Mouse (Mus musculus): ENCODE data around the gene Rnf220.

The Rnf220 gene

DNA sequence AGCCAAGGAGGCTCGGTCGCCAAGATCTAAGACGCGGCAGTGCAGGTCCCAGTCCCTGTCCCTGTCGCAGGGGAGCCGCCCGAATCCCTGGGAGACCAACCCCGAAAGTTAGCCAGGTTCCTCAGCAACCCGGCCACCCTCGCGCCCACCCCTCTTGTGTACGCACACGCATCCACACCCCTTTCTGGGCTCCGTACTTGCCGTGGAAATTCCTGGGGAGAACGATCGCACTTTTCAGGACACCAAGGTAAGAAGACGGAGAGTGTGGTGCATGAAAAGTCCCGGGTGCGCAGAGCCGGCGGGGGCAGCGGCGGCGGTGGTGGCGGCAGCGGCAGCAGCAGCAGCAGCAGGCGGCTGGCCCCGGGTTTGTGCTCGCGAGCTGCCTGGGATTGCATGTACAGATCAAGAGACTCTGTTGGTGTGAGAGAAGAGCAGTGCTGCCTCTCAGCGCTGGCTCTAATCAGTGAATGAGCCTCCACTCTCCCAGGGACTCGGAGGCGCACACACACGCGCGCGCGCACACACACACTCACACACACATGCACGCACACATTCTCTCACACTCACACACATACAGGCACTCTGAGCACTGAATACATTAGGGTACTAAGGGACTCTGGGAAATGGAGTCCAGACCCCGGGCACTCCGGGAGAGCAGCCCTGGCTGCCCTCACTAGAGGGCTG is at the start of gene Rnf220:
Gene Rnf220, minus strand, starts transcription at position 571 of the 684 bp plus-strand sequence.
- no peak for DNase-seq (ENCODE audit: low read depth, low spot score)

DNA sequence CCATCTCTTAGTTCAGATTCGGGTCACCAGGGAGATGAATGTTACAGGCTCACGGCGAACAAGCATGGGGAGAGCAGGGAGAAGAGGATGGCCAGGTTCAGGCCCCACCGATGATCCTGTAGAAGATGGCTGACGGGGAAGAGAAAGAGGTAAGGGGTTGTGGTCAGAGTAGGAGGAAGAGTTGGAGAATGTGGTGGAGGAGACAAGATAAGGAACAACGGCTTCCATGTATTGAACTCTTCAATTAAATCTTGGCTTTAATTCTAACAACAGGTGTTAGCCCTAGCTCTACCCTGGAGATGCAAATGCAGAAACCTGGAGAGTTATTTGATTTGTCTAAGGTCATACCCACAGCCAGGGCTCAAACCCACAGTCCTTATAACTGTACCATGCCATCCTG is 49.8 kb upstream of the Rnf220 start:
- DNase-seq (ENCODE audit: low read depth, low spot score): no peak

DNA sequence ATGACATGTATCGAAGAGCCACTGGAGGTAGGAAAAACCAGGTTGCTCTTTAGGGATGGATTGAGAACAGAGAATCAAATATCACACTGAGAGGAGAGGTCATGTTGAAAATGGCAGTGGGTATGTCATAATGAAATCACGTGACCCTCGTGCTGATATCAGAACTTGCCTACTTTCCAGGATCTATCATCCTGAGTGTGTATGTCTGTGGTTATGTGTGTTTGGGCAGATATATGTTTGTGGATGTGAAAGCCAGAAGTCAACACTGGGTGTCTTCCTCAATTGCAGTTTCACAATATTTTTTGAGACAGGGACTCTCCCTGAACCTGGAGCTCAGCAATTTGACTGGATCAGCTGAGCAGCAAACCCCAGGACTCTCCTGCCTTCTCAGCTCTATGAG is 48.6 kb upstream of the Rnf220 start:
- DNase-seq (ENCODE audit: low read depth, low spot score): no peak

GRCm38 (mm10) chr4:117540571-117540970 is 43.7 kb upstream of the Rnf220 start:
- no peak for DNase-seq (ENCODE audit: low read depth, low spot score)

- DNase-seq (ENCODE audit: low read depth, low spot score): no peak
These were observed 42.6 kb upstream of the Rnf220 start for GRCm38 (mm10) chr4:117539329-117539980.

- DNase-seq (ENCODE audit: low read depth, low spot score): no peak
These were observed 40.1 kb upstream of the Rnf220 start for GRCm38 (mm10) chr4:117537002-117537401.

GRCm38 (mm10) chr4:117535496-117536200 is 38.8 kb upstream of the Rnf220 start:
- DNase-seq (ENCODE audit: low read depth, low spot score): no peak

- DNase-seq (ENCODE audit: low read depth, low spot score): no peak
These were observed 33.0 kb upstream of the Rnf220 start for GRCm38 (mm10) chr4:117529843-117530242.

GRCm38 (mm10) chr4:117527952-117528351 is 31.1 kb upstream of the Rnf220 start:
- no peak for DNase-seq (ENCODE audit: low read depth, low spot score)

DNA sequence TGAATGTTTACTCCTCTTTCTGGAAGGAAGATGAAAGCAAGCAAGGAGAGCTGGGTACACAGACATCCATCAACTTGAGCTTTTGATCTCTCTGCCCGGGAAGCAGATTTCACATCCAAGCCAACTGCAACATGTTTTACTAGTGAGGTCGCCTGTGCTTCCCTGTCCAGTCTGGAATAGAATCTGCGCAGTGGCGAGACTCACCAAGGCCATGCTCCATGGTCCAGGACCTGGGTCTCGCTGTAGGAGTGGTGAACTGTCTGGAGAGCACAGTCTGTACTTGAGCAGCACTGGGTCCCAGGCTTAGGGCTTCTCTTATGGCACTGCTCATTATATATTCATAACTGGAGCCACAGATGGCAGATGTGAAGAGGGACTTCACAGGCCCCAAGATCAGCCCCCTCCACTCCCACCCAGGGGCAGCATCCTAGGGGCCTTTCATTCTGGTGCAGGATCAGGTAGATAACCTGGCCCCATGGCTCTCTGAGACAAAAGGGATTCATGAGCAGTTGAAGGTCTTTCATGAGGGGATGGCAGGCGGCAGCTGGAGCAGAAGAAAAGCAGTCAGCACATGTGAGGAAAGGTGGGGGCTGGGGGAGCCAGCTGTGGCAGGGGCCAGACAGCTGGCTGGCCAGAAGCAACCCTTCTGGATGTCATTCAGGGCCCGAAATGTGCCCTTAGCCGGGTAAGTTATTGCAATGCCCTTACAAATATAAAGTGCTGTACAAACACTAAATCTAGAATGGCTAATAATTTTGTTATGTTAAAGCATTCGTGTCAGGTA is 30.5 kb upstream of the Rnf220 start:
- DNase-seq (ENCODE audit: low read depth, low spot score): no peak

DNA sequence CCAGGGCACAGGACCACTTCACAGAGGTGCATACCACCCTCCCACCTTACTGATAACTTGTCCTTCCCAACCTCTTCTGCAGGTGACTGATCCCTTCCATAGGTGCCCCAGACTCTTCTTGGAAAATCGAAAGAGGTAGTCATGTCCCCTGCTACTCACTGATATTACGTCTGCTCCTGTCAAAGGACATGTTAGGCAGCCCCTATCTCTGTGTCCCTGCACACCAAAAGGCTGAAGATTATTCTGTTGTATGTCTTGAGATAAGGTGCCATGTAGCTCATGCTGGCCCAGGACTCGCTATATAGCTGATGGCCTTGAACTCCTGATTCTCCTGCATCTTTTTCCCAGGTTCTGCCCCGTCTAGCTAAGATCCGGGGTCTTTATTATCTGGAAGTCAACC is 29.1 kb upstream of the Rnf220 start:
- DNase-seq (ENCODE audit: low read depth, low spot score): no peak

DNA sequence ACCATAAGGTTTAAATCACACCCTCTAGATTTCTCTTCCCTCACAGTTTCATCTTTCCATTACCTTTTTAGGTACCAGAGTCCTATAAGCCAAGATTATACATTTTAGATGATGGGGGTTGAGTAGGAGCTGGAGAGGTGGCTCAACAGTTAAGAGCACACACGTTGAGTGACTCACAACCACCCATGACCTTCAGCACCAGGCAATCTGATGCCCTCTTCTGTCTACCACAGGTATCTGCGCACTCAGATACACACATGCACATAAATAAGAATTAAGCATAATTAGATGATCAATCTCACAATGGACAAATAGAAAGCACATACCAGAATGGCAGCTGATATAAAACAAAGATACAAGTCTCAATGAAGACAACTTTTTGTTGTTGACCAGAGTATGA is 24.5 kb upstream of the Rnf220 start:
- DNase-seq (ENCODE audit: low read depth, low spot score): no peak

GRCm38 (mm10) chr4:117518246-117518645 is 21.4 kb upstream of the Rnf220 start:
- no peak for DNase-seq (ENCODE audit: low read depth, low spot score)

- DNase-seq (ENCODE audit: low read depth, low spot score): no peak
These were observed 2.2 kb upstream of the Rnf220 start for GRCm38 (mm10) chr4:117499043-117499442.

- DNase-seq (ENCODE audit: low read depth, low spot score): no peak
These were observed 917 bp downstream of the Rnf220 start for GRCm38 (mm10) chr4:117495869-117496401.

DNA sequence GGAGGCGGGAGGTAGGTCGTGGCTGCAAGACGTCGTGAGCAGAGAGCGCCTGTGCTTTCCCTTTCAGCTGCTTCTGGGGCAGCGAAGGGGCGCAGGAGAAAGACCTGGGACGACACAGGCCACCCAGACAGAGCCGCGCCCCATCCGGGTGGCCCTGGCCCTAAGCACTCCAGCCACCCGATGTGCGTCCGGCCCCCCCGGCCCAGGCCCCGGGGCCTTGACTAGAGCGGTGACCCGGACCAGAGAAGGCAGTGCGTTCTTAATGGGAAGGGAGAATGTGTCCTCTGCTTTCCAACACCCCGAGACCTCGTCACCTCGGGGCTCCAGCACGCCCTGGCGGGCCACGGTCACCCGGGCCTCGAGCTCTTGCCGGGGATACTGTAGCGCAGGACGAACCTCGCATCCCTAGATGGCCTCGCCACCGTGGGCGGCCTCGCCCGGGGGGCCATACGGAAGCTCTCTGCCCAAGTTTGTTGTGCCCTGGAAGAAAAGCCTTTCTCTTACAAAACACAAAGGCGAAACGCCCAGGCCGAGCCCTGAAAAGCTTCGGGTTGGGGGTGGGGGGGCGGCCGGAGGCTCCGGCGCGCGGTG is 1.8 kb downstream of the Rnf220 start:
- DNase-seq (ENCODE audit: low read depth, low spot score): no peak

- no peak for DNase-seq (ENCODE audit: low read depth, low spot score)
These were observed 2.7 kb downstream of the Rnf220 start for GRCm38 (mm10) chr4:117493905-117494851.

- no peak for DNase-seq (ENCODE audit: low read depth, low spot score)
These were observed 3.7 kb downstream of the Rnf220 start for GRCm38 (mm10) chr4:117493161-117493568.

DNA sequence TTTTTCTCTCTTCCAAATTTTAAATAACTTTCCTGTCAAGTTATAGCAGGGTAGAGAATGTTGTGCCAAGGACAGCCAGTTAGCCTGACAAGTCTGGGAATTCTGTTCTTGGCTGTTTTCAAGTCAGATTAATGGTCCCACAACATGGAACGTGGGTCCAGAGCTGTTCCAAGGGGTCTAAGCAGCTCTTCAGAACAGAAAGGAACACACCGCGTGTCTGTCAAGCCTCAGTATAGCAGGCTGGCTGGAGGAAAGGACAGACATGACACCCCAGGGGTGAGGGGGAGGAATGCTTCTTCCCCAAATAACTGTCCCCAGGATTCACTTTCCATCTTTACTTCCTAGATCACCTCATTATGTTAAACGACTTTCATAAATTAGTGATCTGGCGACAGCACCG is 5.0 kb downstream of the Rnf220 start:
- DNase-seq (ENCODE audit: low read depth, low spot score): no peak

- no peak for DNase-seq (ENCODE audit: low read depth, low spot score)
These were observed 6.9 kb downstream of the Rnf220 start for GRCm38 (mm10) chr4:117489975-117490374.

All from retina, adult 2 months (tissue).